Mouse (Mus musculus): Measurements from ENCODE around the gene Cnr2.
"Not testable (repeated sequence)": the region's sequence is repeated elsewhere in the genome, so short reads cannot be mapped to it uniquely, and the experiment has no call there.

Gene Cnr2

DNA sequence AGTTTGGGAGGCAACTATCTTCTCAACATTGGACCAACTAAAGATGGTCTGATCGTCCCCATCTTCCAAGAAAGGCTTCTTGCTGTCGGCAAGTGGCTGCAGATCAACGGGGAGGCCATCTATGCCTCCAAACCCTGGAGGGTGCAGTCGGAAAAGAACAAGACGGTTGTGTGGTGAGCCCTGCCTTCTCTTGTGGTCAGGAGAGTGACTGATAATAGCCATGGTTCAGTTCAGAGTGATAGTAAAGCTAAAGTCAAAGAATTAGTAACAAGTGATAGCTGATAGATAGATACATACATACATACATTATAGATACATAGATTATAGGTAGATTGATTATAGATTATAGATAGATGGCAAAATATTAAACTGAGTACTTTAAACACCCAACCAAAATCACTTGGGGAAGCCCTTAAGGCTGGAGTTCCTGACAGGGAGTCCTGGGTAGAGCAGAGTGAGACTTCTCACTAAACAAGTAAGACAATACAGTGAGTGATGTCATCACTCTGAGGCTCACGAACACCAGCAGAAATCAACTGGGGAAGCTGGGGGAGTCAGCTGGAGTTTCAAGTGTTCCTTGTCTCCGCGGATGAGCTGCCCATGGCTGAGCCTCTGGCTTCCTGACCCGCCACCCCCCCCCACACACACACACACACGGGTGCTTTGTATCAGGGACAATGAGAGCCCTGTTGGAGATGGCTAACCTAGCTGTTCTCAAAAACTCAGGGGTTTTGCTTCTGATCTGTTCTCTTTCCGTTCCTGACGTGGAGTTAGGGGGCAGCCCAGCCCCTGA, 39.7 kb downstream of the Cnr2 start:
- DNase-seq (ENCODE audit: low spot score in 2 of 2): no peak

- no peak for DNase-seq (ENCODE audit: low spot score in 2 of 2)
Observed at GRCm38 (mm10) chr4:135935502-135935901, 40.3 kb downstream of the Cnr2 start.

DNA sequence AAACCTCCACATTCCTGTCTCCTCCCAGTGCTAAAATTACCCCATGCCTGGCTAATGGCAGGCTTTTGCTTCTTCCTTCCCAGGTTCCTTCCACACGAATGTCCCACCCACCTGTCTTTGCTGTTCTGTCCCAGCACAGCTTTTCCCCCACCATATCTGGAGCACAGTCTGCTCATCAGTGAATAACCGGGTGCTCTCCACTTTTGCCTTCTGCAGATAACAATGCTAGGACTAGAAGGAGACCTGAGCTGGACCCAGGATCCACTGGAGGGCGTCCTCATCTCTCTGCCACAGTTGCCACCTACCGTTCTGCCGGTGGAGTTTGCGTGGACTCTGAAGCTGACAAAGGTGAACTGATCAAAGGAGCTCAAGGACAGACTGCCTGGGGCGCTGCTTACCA, 43.7 kb downstream of the Cnr2 start:
- no peak for DNase-seq (ENCODE audit: low spot score in 2 of 2)

- not testable (repeated sequence) for DNase-seq (ENCODE audit: low spot score in 2 of 2)
Observed at GRCm38 (mm10) chr4:135941026-135941425, 45.8 kb downstream of the Cnr2 start.

DNA sequence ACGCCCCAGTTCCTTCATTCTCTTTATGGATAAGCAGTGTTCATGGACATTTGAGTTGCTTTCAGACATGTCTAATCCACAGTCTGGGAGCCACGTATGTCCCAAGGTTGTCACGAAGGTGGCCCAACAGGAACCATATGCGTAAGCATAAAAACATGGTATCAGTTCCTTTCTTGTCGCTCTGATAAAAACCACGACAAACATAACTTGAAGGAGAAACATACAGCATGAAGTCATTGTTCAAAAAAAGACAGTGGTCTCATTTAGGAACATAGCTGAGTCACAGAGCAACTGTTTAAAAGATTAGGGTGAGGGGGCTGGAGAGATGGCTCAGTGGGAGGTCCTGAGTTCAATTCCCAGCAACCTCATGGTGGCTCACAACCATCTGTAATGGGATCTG, 47.0 kb downstream of the Cnr2 start:
- DNase-seq (ENCODE audit: low spot score in 2 of 2): no peak

DNA sequence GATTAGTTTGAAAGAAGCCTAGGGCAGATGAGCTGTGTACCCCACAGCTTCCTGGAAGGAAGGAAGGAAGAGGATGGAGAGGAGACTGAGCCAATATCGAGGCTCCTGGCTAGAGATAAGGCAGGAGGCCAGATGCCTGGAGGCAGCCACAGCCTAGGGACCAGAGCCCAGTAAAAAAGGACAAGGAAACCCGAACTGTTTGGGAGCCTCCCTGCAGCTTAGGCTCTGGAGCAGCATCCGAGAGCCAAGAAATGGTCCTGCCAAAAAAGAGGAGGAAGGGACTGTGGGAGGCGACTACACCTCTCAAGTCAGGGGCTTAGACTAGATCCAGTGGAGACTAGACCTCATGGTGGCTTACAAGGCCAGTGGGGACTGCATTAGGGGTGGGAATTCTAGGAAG, 48.2 kb downstream of the Cnr2 start:
- DNase-seq (ENCODE audit: low spot score in 2 of 2): no peak

GRCm38 (mm10) chr4:135945706-135946105, 50.5 kb downstream of the Cnr2 start:
- no peak for DNase-seq (ENCODE audit: low spot score in 2 of 2)

GRCm38 (mm10) chr4:135946278-135946658, 51.1 kb downstream of the Cnr2 start, which contains the start of gene Hmgcl:
Gene Hmgcl (plus strand): TSS chr4:135946448.
- DNase-seq (ENCODE audit: low spot score in 2 of 2): peak; percentile 84 to 95

GRCm38 (mm10) chr4:135946659-135947301, 51.6 kb downstream of the Cnr2 start:
- no peak for DNase-seq (ENCODE audit: low spot score in 2 of 2)

- no peak for DNase-seq (ENCODE audit: low spot score in 2 of 2)
Observed at GRCm38 (mm10) chr4:135948142-135948541, 52.9 kb downstream of the Cnr2 start.

DNA sequence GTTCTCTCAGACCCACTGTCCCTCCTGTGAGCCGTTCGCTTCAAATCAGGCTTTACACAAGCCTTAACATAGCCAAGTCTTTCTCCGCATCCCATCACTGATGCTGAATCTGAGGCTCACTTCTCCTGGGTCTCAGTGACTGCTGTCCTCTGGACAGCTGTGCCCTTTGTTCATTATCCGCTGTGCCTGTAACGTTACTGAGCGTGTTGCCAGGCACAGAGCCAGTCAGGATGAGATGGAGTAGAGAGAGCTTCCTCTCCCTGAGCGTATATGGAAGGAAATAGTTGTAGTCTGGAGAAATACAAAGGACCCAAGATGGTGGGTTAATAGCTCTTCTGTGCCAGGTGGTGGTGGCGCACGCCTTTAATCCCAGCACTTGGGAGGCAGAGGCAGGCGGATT, 54.3 kb downstream of the Cnr2 start:
- no peak for DNase-seq (ENCODE audit: low spot score in 2 of 2)

DNA sequence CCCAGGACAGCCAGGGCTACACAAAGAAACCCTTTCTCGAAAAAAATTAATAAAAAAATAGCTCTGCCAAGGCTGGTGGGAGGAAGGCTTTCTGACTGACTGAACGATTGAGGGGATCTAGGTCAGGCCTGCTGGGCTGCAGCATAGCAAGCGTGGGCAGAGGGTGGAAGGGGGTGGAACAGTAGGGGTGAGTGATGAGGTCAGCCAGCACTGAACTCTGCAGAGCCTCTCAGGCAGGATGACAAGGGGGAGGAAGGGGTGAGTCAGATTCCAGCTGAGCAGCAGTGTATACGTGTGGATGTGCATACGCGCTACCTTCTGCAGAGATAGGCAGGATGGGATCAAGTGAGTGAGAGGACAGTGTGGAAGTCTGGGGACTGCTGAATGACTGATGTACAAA, 54.7 kb downstream of the Cnr2 start:
- no peak for DNase-seq (ENCODE audit: low spot score in 2 of 2)

DNA sequence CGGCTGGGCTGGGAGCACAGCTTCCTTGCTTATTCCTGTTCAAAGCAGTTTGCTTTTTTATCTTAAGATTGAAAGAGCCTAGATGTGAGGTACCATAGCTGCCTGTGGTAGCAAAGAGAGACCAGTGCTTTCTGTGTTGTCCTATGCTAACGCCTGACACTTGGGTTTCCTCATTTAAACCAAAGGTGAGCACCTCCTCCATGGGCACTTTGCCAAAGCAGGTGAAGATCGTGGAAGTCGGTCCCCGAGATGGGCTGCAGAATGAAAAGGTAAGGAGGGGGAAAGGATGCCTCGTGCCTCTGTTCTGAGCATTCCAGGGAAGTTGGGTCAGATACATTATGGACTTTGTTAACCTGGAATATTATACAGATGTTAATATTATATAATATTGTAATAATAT, 55.2 kb downstream of the Cnr2 start:
- DNase-seq (ENCODE audit: low spot score in 2 of 2): no peak

- DNase-seq (ENCODE audit: low spot score in 2 of 2): no peak
Observed at GRCm38 (mm10) chr4:135951505-135951904, 56.3 kb downstream of the Cnr2 start.

DNA sequence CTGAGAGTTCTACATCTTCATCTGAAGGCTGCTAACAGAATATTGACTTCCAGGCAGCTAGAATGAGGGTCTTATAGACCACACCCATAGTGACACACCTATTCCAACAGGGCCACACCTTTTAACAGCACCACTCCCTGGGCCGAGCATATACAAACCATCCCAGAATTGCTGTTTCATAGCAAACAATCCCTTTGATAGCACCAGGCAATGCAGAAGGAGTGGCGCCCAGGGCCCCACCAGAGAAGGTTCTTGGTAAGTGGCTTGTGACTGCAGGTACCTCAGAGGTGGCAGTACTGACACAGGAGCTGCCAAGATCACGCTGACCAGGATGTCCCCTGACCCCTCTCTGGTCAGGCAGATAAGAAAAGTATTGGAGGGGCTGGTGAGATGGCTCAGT, 58.0 kb downstream of the Cnr2 start:
- DNase-seq (ENCODE audit: low spot score in 2 of 2): no peak

- DNase-seq (ENCODE audit: low spot score in 2 of 2): peak in 1 of 2 experiments; percentile 77
Observed at GRCm38 (mm10) chr4:135954241-135954640, 59.0 kb downstream of the Cnr2 start.

DNA sequence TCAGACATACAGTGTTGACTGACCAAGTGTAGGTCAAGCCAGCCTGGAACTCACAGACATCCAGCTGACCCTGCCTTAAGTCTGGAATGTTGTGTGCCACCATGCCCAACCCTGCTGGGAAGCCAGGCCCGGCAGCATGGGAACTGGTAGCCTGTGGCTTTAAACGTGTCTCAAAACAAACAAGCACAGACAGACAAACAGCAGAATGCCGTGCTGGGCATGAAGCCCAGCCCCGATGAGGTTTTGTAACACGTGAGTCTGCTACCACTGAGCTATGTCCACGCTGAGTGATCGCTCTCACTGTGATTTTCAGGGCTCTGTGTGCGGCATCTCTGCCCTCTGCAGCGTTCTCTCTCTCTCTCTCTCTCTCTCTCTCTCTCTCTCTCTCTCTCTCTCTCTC, 60.7 kb downstream of the Cnr2 start:
- DNase-seq (ENCODE audit: low spot score in 2 of 2): no peak

GRCm38 (mm10) chr4:135958354-135958753, 63.2 kb downstream of the Cnr2 start:
- DNase-seq (ENCODE audit: low spot score in 2 of 2): no peak

- DNase-seq (ENCODE audit: low spot score in 2 of 2): peak in 1 of 2 experiments; percentile 87
Observed at GRCm38 (mm10) chr4:135960717-135961116, 65.5 kb downstream of the Cnr2 start.

DNA sequence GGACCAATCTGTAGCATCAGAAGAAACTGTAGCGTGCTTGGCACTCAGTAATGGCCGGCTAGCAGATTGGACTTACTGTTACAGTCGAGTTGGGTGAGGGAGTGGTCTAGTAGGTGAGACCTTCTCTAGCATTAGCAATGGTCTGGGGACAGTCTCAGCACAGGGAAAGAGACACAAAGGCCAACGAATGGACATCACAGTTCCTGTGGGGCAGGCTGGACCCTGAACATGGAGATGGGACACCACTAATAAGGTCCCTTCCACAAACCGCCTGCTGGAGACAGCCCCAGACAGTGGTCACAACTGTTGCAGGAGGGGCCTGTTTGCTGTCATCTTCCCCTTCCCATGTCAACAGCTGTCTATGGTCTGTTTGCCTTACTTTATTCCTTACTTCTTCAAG, 66.5 kb downstream of the Cnr2 start:
- DNase-seq (ENCODE audit: low spot score in 2 of 2): no peak

GRCm38 (mm10) chr4:135962198-135962597, 67.0 kb downstream of the Cnr2 start:
- DNase-seq (ENCODE audit: low spot score in 2 of 2): no peak

- DNase-seq (ENCODE audit: low spot score in 2 of 2): no peak
Observed at GRCm38 (mm10) chr4:135962946-135963345, 67.8 kb downstream of the Cnr2 start.

DNA sequence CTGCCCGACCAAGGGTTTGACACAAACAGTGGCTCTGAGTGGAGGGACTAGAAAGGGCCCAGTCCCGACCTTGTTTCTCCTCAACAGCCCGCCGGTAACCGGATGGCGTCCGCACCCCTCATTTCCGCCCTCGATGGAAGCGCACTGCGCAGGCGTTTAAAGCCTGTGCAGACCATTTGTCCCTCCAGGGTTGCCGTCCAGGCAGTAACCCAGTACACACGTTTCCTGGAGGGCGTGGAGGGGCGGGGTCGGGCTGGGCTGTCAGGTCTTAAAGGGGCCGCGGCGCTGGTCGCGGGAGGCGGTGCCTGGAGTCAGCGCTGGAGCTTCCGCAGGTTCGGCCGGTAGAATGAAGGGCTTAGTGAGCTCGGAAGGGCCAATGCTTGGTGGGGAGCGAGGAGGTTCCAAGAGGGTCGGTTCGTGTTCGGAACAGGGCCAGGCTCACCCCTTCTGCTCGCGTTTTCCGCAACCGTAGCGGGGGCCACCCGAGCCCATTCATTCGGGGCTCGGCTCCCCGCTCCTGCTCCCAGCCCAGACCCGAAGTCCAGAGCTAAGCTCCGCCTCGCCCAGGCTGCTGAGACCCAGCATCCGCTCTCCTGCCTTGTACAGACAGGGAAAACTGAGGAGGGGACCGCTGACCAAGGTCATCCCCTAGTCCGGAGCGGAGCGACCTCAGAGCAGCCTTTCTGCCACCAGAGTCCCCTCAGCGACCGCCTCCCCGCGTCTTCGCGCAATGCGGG, 68.4 kb downstream of the Cnr2 start, which contains the start of gene Gale:
Gene Gale (plus strand): TSS at position 271 of the 737 bp plus-strand sequence.
- DNase-seq (ENCODE audit: low spot score in 2 of 2): peak; percentile 80 to 93

All from left cerebral cortex, adult 9 months (tissue).